Mouse (Mus musculus) CH12.LX (cell line): Measurements from ENCODE around the gene Slc44a3.

ENCODE experiments used
- IRF4 ChIP-seq: IDR thresholded peaks from 2 replicates; pipeline ENCODE4 v1.6.1; 2014; ENCODE audit warnings: low read depth, mild to moderate bottlenecking, inconsistent platforms, low read length, improper control_type of control experiment
- USF1 ChIP-seq: IDR thresholded peaks from 2 replicates; pipeline ENCODE4 v1.6.1; 2014; ENCODE audit warnings: low read depth, mild to moderate bottlenecking, inconsistent platforms, low read length, improper control_type of control experiment

DNA sequence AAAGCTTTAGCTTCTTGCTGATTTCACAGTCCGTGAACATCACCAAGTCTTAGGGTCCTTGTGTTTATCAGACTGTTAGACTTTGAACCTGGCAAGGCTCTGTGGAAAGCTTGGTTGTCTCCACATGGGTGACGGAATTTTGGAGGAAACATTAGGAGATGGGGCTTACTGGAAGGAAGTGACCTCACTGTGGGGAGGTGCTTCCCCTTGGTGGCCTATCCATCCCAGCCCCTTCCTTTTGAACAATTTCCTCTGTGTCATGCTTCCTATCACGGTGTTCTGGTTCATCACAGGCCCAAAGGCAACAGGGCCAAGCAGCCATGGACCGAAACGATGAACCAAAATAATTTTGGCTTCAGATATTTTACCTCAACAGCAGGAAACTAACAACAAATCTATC is 89.9 kb downstream of the Slc44a3 start:
- TF ChIP-seq USF1 (no peak), IRF4 (no peak)
